Mouse (Mus musculus) forebrain, embryonic 16.5 days (tissue): Measurements from ENCODE around the gene Dnah3. TPM values are rescaled to one million over a fixed set of nuclear protein-coding genes. Genes with fewer than 3 reads are reported as not detected.

ENCODE experiments used
- ATAC-seq: fragments of 200-750 bp; cut with Nextera tagmentation; 2 replicates; pipeline ENCODE4 v1.8.0; 2017; ENCODE audit warnings: mild to moderate bottlenecking, moderate library complexity
- H3K27ac ChIP-seq: fragments of 300-500 bp; sonication (generic); 2 replicates; pipeline ENCODE4 v1.5.1; 2014; ENCODE audit warnings: low read length, control low read depth
- H3K27me3 ChIP-seq: fragments of 300-500 bp; sonication (generic); replicated peaks from 2 replicates; pipeline ENCODE4 v1.6.1; 2014; ENCODE audit warnings: low read length; ENCODE audit not compliant: control insufficient read depth, insufficient read depth
- H3K36me3 ChIP-seq: fragments of 300-500 bp; sonication (generic); 2 replicates; pipeline ENCODE4 v1.6.1; 2014; ENCODE audit not compliant: control insufficient read depth, insufficient read depth
- H3K4me1 ChIP-seq: fragments of 300-500 bp; sonication (generic); replicated peaks from 2 replicates; pipeline ENCODE4 v1.6.1; 2014; ENCODE audit warnings: low read length; ENCODE audit not compliant: control insufficient read depth, insufficient read depth
- H3K4me2 ChIP-seq: fragments of 300-500 bp; sonication (generic); 2 replicates; pipeline ENCODE4 v1.6.1; 2014; ENCODE audit warnings: mild to moderate bottlenecking, low read length, control low read depth
- H3K4me3 ChIP-seq: fragments of 300-500 bp; sonication (generic); replicated peaks from 2 replicates; pipeline ENCODE4 v1.5.1; 2014; ENCODE audit warnings: mild to moderate bottlenecking, low read length, control low read depth
- H3K9ac ChIP-seq: fragments of 300-500 bp; sonication (generic); replicated peaks from 2 replicates; pipeline ENCODE4 v1.6.1; 2014; ENCODE audit warnings: low read depth, low read length, control low read depth
- H3K9me3 ChIP-seq: fragments of 300-500 bp; sonication (generic); 2 replicates; pipeline ENCODE4 v1.6.1; 2016; ENCODE audit warnings: low read length; ENCODE audit not compliant: control insufficient read depth
- WGBS: fragments of 180-500 bp; shearing (Covaris S2); extraction: QIAGEN DNeasy Blood & Tissue Kit; methylation state at CpG from one replicate; pipeline ENCODE4 v1.1.7; 2014; 5-methylcytosine and 5-hydroxymethylcytosine counted together
- polyA plus RNA-seq: library from polyadenylated mRNA; unstranded; fragments of >200 nt; fragmentation: Nextera tagmentation; extraction: Ambion mirVana; gene quantifications from 2 replicates; pipeline ENCODE4 v1.2.1, GENCODE M21; 2015

The Dnah3 gene
- polyA plus RNA-seq, 1 experiment from 2014 or later, result not detected

DNA sequence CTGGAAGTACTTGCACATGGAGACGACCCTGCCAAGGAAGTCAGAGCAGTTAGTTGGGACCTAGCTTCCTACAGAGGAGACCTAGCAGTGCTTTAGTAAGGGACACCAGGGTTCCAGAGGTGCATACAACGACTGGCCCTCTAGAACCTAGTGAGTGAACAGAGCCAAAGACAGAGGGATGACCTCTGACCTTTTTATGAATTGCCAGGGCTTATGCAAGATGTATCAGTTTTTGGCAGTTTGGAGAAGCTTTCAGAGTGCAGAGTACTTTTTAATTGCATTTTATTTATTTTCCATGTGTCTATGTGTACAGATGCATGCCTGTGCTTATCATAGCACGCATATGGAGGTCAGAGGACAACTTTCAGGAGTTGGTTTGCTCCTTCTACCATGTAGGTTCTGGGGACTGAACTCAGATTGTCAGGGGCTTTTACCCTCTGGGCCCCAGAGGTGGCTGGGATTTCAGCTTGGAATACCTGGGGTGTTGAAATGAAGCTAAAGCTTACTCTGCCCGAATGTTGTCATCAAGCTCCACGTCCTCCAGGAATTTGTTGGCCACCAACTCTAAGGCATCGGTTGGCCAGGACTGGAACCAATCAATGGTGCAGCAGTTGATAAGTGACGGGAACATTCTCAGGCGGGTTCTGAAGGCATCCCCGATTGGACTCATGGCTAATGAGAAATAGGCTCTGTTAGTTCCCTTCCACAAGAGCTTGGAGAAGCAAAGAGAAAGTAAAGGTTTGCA lies 129.3 kb downstream of the Dnah3 start:
- Histone ChIP-seq H3K36me3 (no peaks in the 10 kb centered on the region), H3K27me3 (no peaks in the 10 kb centered on the region), H3K4me2 (no peak overlapping the region), H3K4me1 (no peaks in the 10 kb centered on the region), H3K4me3 (no peak overlapping the region), H3K9ac (no peak overlapping the region), H3K27ac (no peak overlapping the region), H3K9me3 (no peaks in the 10 kb centered on the region)
- no peak for ATAC-seq
- WGBS, result 88% methylated on average over 9 of the region's 9 CpGs

DNA sequence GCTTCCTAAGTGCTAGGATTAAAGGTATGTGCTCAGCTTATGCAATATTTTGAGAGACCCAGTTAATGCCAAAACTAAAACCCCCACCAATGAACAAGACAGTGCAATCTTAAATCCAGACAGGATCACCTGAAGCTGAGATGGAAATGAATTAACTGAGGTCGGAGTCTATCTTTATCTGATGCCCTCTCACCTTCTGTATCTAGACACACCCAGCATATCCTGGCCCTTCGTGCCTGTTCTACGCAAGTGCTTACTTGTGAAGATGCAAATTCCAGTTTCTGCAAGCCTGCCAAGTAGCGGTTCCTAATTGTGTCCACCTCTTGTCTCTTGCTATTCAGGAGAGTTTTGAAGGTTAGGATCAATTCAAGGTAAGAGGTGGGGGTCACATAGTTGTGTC lies 129.9 kb downstream of the Dnah3 start:
- no peaks in the 10 kb centered on the region for H3K4me1 ChIP-seq
- H3K4me2 ChIP-seq, result no peak overlapping the region
- no peak overlapping the region for H3K27ac ChIP-seq
- no peak overlapping the region for H3K9ac ChIP-seq
- WGBS, result 95% methylated on average over 4 of the region's 4 CpGs
- no peaks in the 10 kb centered on the region for H3K9me3 ChIP-seq
- no peaks in the 10 kb centered on the region for H3K36me3 ChIP-seq
- no peak overlapping the region for H3K4me3 ChIP-seq
- ATAC-seq, result no peak
- no peaks in the 10 kb centered on the region for H3K27me3 ChIP-seq

DNA sequence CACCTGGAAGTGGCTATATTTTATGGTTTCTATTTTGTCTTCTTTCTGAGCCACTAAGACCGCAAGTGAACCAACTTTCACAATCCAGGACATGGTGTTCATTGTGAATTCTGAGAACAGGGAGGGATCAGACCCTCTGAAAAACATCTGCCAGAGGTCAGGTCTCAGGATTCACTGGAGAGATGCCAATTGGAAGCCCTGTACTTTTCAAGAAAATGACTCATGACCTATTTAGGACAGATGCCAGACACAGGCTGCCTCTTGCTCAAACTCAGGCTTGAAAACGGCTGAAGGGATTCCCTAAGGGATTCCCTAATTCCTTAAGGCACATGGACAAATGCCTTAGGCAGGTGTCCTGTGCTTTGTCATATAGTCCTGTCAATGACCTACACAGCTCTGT lies 134.0 kb downstream of the Dnah3 start:
- ATAC-seq, result no peak
- H3K27ac ChIP-seq, result no peak overlapping the region
- 67% methylated on average over 2 of the region's 2 CpGs for WGBS

DNA sequence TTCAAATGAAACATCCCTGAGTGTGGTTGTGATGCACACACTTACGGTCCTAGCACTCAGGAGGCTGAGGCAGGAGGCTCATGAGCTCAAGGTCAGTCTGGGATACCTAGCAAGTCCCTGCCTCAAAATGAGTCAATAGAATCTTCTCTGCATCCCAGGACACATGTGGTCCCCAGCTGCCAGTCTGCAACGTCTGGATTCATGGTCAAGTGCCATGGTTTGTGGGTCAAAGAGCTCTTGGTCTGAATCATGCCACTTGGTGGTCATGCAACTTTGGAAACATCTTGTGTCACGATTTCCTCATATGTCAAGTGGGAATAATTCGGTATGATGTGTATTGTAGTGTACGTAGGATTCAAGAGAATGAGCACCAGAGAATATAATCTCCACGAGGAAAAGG lies 134.5 kb downstream of the Dnah3 start:
- Histone ChIP-seq H3K4me2 (no peak overlapping the region), H3K9me3 (no peaks in the 10 kb centered on the region), H3K36me3 (no peaks in the 10 kb centered on the region), H3K27ac (no peak overlapping the region), H3K4me1 (no peaks in the 10 kb centered on the region), H3K27me3 (no peaks in the 10 kb centered on the region), H3K4me3 (no peak overlapping the region), H3K9ac (no peak overlapping the region)
- 86% methylated on average over 6 of the region's 6 CpGs for WGBS
- no peak for ATAC-seq

More for the DNA sequence above, 134.0 kb downstream of the Dnah3 start:
- no peak overlapping the region for H3K9ac ChIP-seq
- H3K4me3 ChIP-seq, result no peak overlapping the region
- no peaks in the 10 kb centered on the region for H3K4me1 ChIP-seq
- H3K4me2 ChIP-seq, result no peak overlapping the region
- H3K27me3 ChIP-seq, result no peaks in the 10 kb centered on the region
- no peaks in the 10 kb centered on the region for H3K36me3 ChIP-seq
- H3K9me3 ChIP-seq, result no peaks in the 10 kb centered on the region

DNA sequence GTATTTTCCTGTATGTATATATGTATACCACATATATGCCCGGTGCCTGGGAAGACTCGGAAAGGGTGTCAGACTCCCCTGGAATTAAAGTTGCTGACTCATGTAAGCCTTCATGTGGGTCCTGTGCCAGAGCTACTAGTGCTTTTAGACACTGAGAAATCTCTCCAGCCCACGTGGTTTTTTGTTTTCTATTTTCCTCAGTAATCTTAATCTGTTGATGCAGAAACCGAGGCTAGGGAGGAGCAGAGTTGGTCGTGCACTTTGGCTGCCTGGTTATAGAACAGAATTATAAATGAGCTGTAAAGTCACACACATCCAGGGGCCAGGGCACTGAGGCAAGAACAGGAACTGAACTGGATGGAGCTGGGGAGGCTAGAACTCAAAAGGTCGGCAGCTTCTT lies 135.1 kb downstream of the Dnah3 start:
- Histone ChIP-seq H3K4me1 (no peaks in the 10 kb centered on the region), H3K9ac (no peak overlapping the region), H3K36me3 (no peaks in the 10 kb centered on the region), H3K27ac (no peak overlapping the region), H3K4me2 (no peak overlapping the region), H3K27me3 (no peaks in the 10 kb centered on the region), H3K4me3 (no peak overlapping the region), H3K9me3 (no peaks in the 10 kb centered on the region)
- 76% methylated on average over 6 of the region's 6 CpGs for WGBS
- ATAC-seq, result no peak

DNA sequence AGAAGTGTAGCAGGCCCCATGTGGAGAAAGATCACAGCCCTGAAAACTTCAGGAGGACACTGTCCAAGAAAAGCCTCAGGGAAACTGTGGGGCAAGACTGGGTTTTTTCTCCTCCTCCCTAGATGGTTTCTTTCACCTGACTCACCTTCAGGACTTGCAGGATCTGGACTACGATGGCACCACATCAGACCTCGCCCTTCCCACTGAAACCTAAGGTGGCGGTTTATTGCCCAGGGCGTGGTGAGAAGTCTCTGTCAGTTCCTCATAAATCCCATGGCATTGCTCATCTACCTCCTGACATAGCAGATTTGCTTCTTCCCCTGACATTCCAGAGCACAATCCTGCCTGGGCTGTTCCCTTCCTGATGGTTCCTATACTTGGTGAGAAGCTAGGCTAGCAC lies 135.6 kb downstream of the Dnah3 start:
- WGBS, result 90% methylated on average over 4 of the region's 4 CpGs
- H3K9me3 ChIP-seq, result no peaks in the 10 kb centered on the region
- H3K4me3 ChIP-seq, result no peak overlapping the region
- no peak overlapping the region for H3K9ac ChIP-seq
- no peak overlapping the region for H3K27ac ChIP-seq
- H3K36me3 ChIP-seq, result no peaks in the 10 kb centered on the region
- no peak for ATAC-seq
- H3K27me3 ChIP-seq, result no peaks in the 10 kb centered on the region
- no peaks in the 10 kb centered on the region for H3K4me1 ChIP-seq
- no peak overlapping the region for H3K4me2 ChIP-seq

DNA sequence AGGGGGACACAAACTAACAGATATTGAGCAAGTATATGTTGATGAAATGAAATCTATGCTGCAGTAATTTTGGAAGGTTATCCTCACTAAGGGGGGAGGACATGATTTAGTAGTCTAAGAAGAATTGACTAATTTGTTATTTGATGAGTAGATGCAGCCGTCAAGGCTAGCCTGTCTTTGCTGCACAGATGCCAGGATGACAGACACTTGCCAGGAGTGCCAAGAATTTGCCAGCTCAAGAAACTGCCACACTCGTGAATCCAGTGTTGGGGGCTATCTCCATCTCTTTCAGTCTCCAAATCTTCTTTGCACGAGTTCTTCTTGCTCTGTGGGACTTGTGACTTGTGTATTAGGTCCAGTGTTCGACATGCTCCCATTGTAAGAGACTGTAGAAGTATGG lies 136.0 kb downstream of the Dnah3 start:
- no peak overlapping the region for H3K9ac ChIP-seq
- 47% methylated on average over 4 of the region's 4 CpGs for WGBS

DNA sequence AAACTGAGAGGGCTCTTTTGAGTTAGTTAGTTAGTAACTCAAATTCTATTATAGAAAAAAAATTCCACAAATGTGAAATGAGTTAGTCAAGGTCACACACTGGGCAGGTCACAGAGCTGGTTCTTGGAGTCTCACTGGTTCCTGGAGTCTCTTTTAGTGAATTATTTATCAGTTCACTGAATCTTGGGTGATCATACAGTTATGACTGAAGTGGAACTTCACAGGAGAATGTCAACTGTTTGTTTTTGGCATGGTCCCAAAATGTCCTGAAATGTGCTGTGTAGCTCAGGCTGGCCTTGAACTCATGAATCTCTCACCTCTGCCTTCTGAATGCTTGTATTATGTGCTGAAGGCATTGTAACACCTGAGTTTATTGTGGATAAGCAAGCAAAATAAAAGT lies 137.7 kb downstream of the Dnah3 start:
- Histone ChIP-seq H3K4me1 (no peaks in the 10 kb centered on the region), H3K4me2 (no peak overlapping the region), H3K36me3 (no peaks in the 10 kb centered on the region), H3K27ac (no peak overlapping the region), H3K4me3 (no peak overlapping the region), H3K9ac (no peak overlapping the region), H3K9me3 (no peaks in the 10 kb centered on the region), H3K27me3 (no peaks in the 10 kb centered on the region)
- no peak for ATAC-seq

More for the DNA sequence above, 136.0 kb downstream of the Dnah3 start:
- no peak for ATAC-seq
- H3K4me2 ChIP-seq, result no peak overlapping the region
- H3K27ac ChIP-seq, result no peak overlapping the region
- H3K27me3 ChIP-seq, result no peaks in the 10 kb centered on the region
- H3K36me3 ChIP-seq, result no peaks in the 10 kb centered on the region
- no peaks in the 10 kb centered on the region for H3K4me1 ChIP-seq
- H3K9me3 ChIP-seq, result no peaks in the 10 kb centered on the region
- H3K4me3 ChIP-seq, result no peak overlapping the region

DNA sequence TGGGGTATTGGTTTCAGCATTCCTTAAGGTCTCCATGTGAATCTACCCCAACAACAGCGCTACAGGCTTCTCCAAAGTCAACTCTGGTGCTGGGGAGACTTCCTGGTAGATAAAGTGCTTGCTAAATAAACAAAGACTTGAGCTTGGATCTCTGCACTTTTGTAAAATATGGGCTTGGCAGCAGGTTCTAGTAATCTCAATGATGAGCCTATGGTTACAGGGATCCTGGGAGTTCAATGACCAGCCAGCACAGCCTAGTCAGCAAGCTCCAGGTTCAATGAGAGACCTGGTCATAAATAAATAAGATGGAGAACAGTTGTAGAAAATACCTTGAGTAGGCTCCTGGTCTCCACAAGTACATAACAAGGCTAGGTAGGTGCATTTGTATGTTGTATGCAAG lies 141.0 kb downstream of the Dnah3 start:
- Histone ChIP-seq H3K27me3 (no peaks in the 10 kb centered on the region), H3K4me1 (no peaks in the 10 kb centered on the region), H3K9me3 (no peaks in the 10 kb centered on the region), H3K36me3 (no peaks in the 10 kb centered on the region), H3K9ac (no peak overlapping the region), H3K4me2 (no peak overlapping the region), H3K27ac (no peak overlapping the region), H3K4me3 (no peak overlapping the region)
- ATAC-seq, result no peak
- 89% methylated on average over 1 of the region's 1 CpGs for WGBS

DNA sequence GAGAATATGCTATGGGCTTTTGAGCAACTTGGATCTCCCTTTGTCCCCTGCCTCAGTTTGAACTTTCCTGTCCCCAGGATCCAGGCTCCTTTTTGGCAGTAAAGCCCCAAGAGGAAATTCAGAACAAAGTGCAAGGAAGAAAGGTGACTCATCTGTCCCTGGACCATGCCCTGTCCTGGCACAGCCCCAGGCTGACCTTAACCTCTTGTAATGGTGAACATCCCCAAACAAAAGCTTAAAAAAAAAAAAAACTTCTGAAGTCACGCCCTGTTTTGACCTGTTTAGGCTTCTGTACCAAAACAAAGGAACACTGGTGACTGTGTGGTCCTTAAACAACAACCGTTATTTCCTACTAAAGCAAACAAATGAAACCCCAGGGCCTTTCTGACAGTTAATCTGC lies 153.5 kb downstream of the Dnah3 start:
- 58% methylated on average over 2 of the region's 2 CpGs for WGBS
- Histone ChIP-seq H3K4me1 (no peaks in the 10 kb centered on the region), H3K27ac (no peak overlapping the region), H3K9me3 (no peaks in the 10 kb centered on the region), H3K4me2 (no peak overlapping the region), H3K27me3 (no peaks in the 10 kb centered on the region), H3K4me3 (no peak overlapping the region), H3K36me3 (no peaks in the 10 kb centered on the region), H3K9ac (no peak overlapping the region)
- no peak for ATAC-seq
